Mouse (Mus musculus): ENCODE measurements around the gene Fam168a.

- TF ChIP-seq CTCF (IDR thresholded peaks at IDR 0.05; ENCODE audit: low read depth) (no peak), EP300 (optimal IDR thresholded peaks at IDR 0.05) (no peak)
Observed at GRCm38 (mm10) chr7:100884460-100884859, 178.0 kb downstream of the Fam168a start.
